Mouse (Mus musculus) lung, adult 2 months (tissue): ENCODE data around the gene Wasf2.

ENCODE experiments used
- CTCF ChIP-seq: fragments of 200-500 bp; IDR thresholded peaks from 2 replicates; pipeline ENCODE4 v1.5.1; 2011; ENCODE audit warnings: mild to moderate bottlenecking, low read length, control low read depth; ENCODE audit not compliant: insufficient read depth
- POLR2A ChIP-seq: fragments of 200-500 bp; IDR thresholded peaks from 2 replicates; pipeline ENCODE4 v1.6.1; 2011; ENCODE audit warnings: low read depth, mild to moderate bottlenecking, control low read depth, low read length, borderline replicate concordance; ENCODE audit errors: extremely low read depth

- TF ChIP-seq CTCF (no peak), POLR2A (no peak)
Measured at GRCm38 (mm10) chr4:133234771-133235170, 104.5 kb downstream of the Wasf2 start.
